Mouse (Mus musculus): ENCODE data around the gene Rgs7.

The Rgs7 gene

GRCm38 (mm10) chr1:175178733-175179132, 313.6 kb downstream of the Rgs7 start:
- DNase-seq (ENCODE audit: low read depth, low spot score) = no peak

- no peak for DNase-seq (ENCODE audit: low read depth, low spot score)
Observed at GRCm38 (mm10) chr1:175174918-175175675, 317.2 kb downstream of the Rgs7 start.

DNA sequence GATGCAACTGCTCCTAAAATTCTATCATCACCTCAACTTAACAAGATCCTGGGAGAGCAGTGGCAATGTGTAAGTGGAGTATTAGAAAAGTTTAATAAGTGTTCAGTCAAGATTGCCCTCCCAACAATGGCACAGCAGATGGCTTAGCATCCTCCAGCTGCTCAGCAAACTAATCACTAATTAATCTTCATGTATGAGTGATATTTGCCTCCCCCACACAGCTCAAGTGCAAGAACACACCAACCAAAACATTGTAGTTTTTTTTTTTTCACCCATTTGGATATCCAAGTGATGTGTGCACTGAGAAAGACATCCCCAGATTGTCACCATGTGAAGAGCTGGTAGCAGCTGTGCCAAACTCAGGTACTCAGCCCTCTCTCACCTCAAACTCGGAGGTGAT, 336.8 kb downstream of the Rgs7 start:
- DNase-seq (ENCODE audit: low read depth, low spot score) = no peak

- DNase-seq (ENCODE audit: low read depth, low spot score) = no peak
Observed at GRCm38 (mm10) chr1:175143051-175143450, 349.2 kb downstream of the Rgs7 start.

DNA sequence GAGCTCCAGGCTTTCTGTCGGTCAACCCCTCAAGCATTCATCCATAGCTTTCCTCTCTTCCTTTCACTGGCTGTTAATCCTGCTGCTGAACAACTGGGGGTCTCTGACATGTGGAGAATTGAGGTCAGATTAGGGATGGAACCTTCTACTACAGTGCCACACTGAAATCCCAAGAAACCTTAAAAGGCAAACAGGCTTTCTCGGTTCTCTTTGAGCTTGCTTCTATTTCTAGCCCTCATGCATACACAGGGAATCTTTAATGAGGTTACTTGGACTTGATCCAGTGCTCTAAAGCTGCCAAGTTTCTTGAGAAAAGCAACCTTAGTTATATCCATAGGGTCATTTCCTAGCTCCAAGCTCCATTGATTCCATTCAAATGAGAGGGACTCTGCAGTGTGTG, 363.8 kb downstream of the Rgs7 start:
- no peak for DNase-seq (ENCODE audit: low read depth, low spot score)

GRCm38 (mm10) chr1:175124416-175124815, 367.9 kb downstream of the Rgs7 start:
- DNase-seq (ENCODE audit: low read depth, low spot score) = no peak

DNA sequence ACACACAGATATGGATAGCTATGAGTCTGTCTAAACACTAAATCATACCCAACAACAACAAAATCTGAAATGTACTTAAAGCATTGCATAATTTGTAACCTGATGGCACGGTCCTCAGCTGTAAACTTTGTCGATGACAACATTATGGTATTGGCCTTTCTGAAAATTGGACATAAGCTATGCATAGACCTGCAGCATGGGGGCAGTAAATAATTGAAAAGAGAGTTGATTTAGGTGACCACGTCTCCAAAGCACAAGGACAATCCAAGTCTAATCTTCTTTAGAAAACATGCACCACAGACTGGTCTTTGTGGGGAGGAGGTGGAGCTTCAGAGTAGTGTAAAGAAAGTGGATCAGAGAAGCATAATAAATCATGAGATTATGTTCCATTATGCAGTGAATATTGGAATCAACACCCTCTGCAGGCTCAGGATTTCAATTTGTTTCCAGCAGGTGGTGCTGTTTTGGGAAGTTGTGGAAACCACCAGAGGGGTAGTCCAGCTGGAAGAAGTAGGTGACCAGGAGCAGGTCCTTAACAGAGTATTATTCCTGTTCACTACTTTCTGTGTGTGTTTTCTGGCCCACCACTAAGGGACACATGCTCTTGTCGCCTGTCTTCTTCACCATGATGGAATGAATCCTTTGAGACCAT, 373.3 kb downstream of the Rgs7 start:
- DNase-seq (ENCODE audit: low read depth, low spot score) = no peak

DNA sequence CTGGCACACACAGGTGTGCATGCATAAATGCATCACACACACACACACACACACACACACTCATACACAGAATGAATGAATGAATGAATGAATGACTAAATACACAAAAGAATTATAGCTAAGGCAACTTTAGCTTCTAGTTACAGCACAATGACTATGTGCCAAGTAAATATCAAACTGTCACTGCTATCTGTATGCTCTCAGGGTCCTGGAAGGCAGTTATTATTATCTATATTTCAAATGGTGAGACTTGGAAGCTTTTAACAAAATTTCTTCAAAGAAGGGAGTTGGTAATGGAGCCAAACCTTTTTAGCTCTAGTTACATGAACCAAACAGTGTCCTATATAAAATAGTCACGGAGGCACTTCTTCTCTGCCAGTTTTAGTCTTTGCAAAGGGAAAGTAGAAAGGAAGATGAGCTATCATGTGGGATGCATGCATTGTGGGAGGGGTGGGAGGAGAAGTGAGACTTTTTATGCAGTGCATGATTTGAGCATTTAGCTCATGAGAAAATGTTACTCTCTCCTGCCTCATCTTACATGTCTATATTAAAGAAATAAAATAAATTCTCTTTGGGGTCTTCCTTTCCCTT, 383.9 kb downstream of the Rgs7 start:
- no peak for DNase-seq (ENCODE audit: low read depth, low spot score)

- DNase-seq (ENCODE audit: low read depth, low spot score) = no peak
Observed at GRCm38 (mm10) chr1:175106315-175106714, 386.0 kb downstream of the Rgs7 start.

DNA sequence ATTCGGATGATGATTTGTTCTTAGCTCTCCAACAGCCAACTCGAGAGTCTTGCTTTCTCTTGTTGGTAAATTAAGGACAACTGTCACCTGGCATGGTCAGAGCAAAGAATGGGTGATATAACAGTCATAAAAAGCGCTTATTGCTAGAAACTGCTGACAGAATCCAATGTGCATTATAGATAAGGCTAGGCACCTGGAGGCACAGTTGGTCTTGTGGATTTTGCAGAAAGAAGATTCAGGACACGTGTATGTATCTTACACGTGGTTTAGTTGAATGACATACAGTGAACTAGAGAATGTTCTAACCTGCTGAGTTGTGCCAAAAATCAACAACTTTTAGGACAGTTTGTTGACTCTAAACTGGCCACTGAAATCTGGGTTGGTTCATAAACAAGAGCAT, 386.9 kb downstream of the Rgs7 start:
- DNase-seq (ENCODE audit: low read depth, low spot score) = no peak

- DNase-seq (ENCODE audit: low read depth, low spot score) = no peak
Observed at GRCm38 (mm10) chr1:175097014-175097413, 395.3 kb downstream of the Rgs7 start.

DNA sequence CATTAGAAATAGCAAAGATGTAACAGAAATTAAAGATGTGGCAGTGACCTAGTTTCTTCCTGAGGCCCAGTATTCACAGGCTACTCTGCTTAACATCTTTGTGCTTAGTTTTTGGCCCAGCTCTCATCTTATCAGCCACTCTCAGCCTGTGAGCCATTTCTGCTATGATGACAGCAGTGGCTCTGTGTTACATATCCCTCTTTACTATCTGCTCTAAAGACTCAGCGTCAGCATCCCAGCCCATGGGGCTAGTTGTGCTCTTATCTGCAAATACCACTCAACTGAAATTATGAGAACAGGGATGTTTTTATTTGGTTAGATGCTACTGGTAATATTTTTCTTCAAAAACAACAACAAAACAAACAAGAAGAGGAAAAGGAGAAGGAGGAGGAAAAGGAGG, 410.2 kb downstream of the Rgs7 start:
- DNase-seq (ENCODE audit: low read depth, low spot score) = no peak

DNA sequence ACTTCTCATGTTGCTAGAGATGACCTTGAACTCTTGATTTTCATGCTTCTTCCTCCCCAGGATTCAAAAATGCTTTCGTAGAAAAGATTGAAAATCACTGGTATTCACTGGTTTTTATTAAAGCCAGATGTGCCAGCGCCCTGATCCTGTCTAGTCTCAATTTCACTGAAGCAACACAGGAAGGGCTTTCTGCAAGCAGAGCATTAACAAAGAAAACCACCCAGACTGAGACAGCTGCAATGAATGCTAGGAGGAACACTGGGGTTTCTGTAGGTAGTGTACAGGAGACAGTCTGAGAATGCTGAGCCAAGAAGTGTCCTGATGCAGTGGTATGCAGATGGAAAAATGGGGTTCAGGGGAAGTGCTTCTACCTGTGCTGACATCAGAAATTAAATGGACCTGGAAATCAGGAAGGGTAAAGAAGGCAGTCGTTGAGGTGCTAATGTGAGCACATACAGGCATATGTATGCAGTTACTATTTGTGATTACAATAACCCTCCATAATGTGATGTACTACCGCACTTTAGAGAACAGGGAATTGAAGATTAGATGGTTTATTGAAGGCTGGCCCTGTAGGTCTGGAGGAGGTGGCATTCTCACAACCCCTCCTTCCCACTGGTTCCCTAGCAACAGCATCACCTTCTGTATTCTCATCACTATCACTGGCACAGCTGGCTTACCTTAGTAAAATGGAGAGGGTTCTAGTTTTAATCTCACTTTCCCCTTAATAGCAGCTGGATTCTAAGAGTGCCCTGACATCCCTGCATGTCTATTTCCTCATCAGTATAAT, 412.3 kb downstream of the Rgs7 start:
- DNase-seq (ENCODE audit: low read depth, low spot score) = no peak

DNA sequence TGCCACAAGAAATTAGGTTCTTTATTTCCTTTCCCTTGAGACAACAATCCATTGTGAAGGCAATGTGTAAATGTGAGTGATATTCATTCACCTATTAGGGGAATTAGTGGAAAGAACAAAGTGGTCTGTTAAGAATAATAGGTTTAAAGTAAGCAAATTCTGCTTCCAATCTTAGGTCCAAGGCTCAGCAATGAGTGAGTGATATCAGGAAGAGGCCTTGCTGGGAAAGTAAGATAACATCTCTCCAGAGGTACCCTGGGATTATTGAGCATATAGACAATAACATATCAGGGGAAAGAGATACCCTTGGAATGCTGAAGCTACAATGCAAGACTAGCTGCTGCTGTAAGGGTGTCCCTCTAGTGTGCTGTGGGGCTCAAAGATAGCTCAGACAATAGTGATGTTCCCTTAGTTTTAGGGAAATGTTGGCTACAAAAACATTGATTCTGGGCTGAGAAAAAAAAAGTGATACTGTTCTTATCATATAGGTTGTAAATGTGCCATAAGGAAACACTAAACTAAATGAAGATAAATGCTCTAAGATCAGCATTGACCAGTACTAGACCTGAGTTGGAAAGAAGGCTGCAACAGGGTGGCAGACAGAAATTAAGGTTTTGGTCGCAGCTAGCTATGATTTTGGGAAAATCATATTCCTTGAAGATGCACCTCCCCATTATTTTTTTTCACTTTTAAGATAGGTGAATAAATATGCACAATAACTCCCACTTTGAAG, 418.6 kb downstream of the Rgs7 start:
- DNase-seq (ENCODE audit: low read depth, low spot score) = no peak

GRCm38 (mm10) chr1:175069758-175070290, 422.5 kb downstream of the Rgs7 start:
- DNase-seq (ENCODE audit: low read depth, low spot score) = no peak

- DNase-seq (ENCODE audit: low read depth, low spot score) = no peak
Observed at GRCm38 (mm10) chr1:175049121-175049520, 443.2 kb downstream of the Rgs7 start.

DNA sequence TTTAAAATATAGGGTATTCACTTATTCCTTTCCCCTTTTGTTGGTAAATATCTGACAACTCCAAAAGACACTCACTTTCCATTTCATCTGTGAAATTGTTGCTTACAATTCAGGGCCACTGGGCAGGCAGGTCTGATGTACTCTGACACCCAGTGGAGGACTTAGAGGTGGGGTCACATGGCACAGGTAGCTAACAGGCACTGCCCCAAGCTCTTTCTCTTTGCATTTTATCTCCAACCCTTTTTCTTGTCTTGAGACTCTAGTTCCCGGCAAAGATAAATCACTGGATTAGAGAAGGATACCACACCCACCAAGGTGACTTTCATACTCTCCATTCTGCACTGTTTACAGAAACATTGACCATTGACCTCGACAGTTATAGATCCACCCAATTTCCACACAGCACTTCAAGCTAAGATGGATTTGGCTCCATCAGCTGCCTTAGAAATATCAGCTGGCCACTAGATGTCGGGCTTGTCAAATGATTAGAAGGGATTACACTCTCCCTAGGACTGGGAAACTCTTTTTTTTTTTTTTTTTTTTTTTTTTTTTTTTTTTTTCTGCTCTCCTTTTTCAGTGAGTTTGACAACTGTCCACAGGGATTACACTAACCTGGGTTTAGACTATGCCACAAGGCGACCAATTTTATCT, 451.0 kb downstream of the Rgs7 start:
- no peak for DNase-seq (ENCODE audit: low read depth, low spot score)

DNA sequence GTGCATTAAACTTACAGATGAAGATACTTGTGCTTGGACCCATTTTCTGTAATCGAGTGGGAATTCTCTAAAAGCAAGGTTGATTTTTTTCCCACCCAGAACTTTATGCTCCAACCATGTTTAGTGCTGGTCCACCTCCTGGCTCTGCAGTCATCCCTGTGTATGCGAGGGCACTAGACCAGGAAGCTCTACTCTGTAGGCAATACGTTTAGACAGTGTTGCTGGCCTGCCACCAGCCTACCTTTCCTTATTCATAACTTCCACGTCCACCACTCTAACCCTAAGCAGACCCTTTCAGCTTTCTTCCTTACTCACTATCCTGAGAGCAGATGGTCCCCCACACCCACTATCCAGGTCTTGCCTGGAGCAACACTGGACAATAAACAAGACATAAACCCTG, 452.3 kb downstream of the Rgs7 start:
- no peak for DNase-seq (ENCODE audit: low read depth, low spot score)

DNA sequence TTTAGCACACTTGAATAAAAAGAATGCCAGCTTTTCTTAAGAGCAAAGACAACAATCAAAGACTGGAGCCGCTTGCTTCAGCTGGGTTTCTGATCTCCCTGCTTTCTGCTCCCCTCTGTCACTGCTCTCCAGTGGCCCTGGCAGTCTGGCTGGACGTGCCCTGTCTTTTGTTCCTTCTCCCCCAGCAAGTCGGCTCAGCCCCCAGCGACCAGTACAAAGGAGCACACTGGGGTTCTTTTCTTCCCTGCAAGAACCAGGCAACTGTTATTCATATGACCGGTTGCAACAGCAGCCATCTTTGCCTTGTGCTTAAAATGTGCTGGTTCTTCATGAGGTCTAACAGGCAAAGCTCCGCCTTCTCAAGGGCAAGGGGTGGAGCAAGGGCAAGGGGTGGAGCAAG, 452.7 kb downstream of the Rgs7 start:
- no peak for DNase-seq (ENCODE audit: low read depth, low spot score)

DNA sequence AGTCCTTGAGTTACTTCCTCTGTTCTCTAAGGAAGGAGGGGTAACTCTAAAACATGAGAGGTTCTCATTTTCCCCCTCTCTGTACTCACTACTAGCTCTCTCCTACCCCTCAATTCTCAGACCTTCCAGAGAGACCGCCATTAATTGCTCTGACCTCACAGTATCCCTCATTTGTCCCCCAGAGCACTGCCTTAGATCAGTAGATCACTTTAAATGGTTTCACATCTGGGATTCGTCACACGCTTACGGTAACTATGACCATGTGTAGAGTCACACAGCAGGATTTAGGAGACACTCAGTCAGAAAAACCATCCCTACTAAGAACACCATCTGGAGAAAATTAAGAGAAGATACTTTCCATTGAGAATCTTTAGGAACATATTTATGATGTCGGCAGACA, 456.8 kb downstream of the Rgs7 start:
- DNase-seq (ENCODE audit: low read depth, low spot score) = no peak

GRCm38 (mm10) chr1:175032015-175032414, 460.3 kb downstream of the Rgs7 start:
- no peak for DNase-seq (ENCODE audit: low read depth, low spot score)

Data from CD4-positive helper T cell, adult 2 months (primary cell).